Mouse (Mus musculus) hindbrain, embryonic 14.5 days (tissue): ENCODE results near the gene Rad51b. TPM values are rescaled to one million over a fixed set of nuclear protein-coding genes. Genes with fewer than 3 reads are reported as not detected.

Source experiments
- ATAC-seq: fragments of 200-750 bp; cut with Nextera tagmentation; 2 replicates; pipeline ENCODE4 v1.8.0; 2017; ENCODE audit warnings: moderate number of reproducible peaks, mild to moderate bottlenecking, moderate TSS enrichment, moderate library complexity; ENCODE audit not compliant: low FRiP score
- DNase-seq: peaks from one replicate; pipeline ENCODE4 v3.0.0-alpha.2; 2015; ENCODE audit warnings: low spot score
- H3K27ac ChIP-seq: fragments of 300-500 bp; sonication (generic); 2 replicates; pipeline ENCODE4 v1.5.1; 2014; ENCODE audit warnings: mild to moderate bottlenecking, moderate library complexity
- H3K27me3 ChIP-seq: fragments of 300-500 bp; sonication (generic); 2 replicates; pipeline ENCODE4 v1.6.1; 2014; ENCODE audit warnings: mild to moderate bottlenecking, low read length, mixed read lengths; ENCODE audit not compliant: control insufficient read depth, insufficient read depth
- H3K36me3 ChIP-seq: fragments of 300-500 bp; sonication (generic); replicated peaks from 2 replicates; pipeline ENCODE4 v1.6.1; 2014; ENCODE audit not compliant: control insufficient read depth, insufficient read depth
- H3K4me1 ChIP-seq: fragments of 300-500 bp; sonication (generic); replicated peaks from 2 replicates; pipeline ENCODE4 v1.6.1; 2014; ENCODE audit warnings: antibody characterized with exemption, low read length, mixed read lengths; ENCODE audit not compliant: control insufficient read depth, insufficient read depth
- H3K4me2 ChIP-seq: fragments of 300-500 bp; sonication (generic); replicated peaks from 2 replicates; pipeline ENCODE4 v1.6.1; 2014; ENCODE audit warnings: mild to moderate bottlenecking, moderate library complexity
- H3K4me3 ChIP-seq: fragments of 300-500 bp; sonication (generic); replicated peaks from 2 replicates; pipeline ENCODE4 v1.5.1; 2014; ENCODE audit warnings: mild to moderate bottlenecking, low read length
- H3K9ac ChIP-seq: fragments of 300-500 bp; sonication (generic); 2 replicates; pipeline ENCODE4 v1.6.1; 2014
- H3K9me3 ChIP-seq: fragments of 300-500 bp; sonication (generic); 2 replicates; pipeline ENCODE4 v1.6.1; 2016; ENCODE audit warnings: low read length; ENCODE audit not compliant: control insufficient read depth
- WGBS: fragments of 180-500 bp; shearing (Covaris S2); extraction: QIAGEN DNeasy Blood & Tissue Kit; methylation state at CpG from one replicate; pipeline ENCODE4 v1.1.7; 2014; 5-methylcytosine and 5-hydroxymethylcytosine counted together
- polyA plus RNA-seq: library from polyadenylated mRNA; unstranded; fragments of >200 nt; fragmentation: Nextera tagmentation; extraction: Ambion mirVana; gene quantifications from 2 replicates; pipeline ENCODE4 v1.2.1, GENCODE M21; 2014

The Rad51b gene
- polyA plus RNA-seq, 1 experiment from 2014 or later = 1.5 TPM

DNA sequence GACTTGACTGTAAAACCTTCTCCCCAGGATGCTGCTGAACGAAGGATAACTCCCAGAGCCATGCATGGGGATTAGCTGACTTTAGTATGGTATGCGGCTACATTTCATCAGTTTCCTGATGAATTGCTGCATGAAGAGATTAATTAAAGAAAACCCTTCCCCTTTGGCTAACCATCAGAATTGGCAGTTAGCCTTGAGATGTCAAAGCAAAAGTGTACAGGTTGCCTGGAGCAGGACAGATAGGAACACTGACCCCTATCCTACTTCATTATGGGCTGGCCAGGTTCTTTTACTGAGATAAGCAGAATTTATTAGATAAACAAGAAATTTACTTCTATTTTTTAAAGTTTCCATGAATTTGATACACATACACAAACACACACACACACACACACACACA, 85.3 kb downstream of the Rad51b start:
- H3K36me3 ChIP-seq = no peaks in the 10 kb centered on the region
- no peaks in the 10 kb centered on the region for H3K4me1 ChIP-seq
- H3K27me3 ChIP-seq = no peaks in the 10 kb centered on the region
- 62% methylated on average over 2 of the region's 2 CpGs for WGBS
- H3K9ac ChIP-seq = no peak overlapping the region
- H3K9me3 ChIP-seq = no peaks in the 10 kb centered on the region
- no peak overlapping the region for H3K27ac ChIP-seq
- no peak overlapping the region for H3K4me2 ChIP-seq
- no peak overlapping the region for H3K4me3 ChIP-seq
- DNase-seq (no peak), ATAC-seq (no peak)

DNA sequence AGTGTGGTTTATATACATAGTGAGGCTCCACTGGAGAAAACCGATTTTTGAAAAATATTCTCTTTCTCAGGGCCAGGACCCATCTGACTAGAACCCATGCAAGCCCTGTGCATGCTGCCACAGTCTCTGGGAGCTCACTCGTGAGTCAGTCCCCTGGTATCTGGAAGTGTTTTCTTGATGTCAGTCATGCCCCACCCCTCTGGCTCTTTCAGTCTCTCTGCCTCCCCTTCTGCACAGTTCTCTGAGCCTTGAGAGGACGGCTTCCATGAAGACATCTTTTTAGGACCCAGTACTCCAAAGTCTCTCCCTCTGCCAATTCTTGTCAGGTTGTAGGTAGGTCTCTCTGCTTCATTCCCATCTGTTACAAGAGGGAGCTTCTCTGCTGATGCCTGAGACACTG, 86.5 kb downstream of the Rad51b start:
- H3K27ac ChIP-seq = no peak overlapping the region
- no peak overlapping the region for H3K9ac ChIP-seq
- no peaks in the 10 kb centered on the region for H3K4me1 ChIP-seq
- no peaks in the 10 kb centered on the region for H3K9me3 ChIP-seq
- no peaks in the 10 kb centered on the region for H3K27me3 ChIP-seq
- DNase-seq (no peak), ATAC-seq (no peak)
- H3K4me2 ChIP-seq = no peak overlapping the region
- no peak overlapping the region for H3K4me3 ChIP-seq
- H3K36me3 ChIP-seq = no peaks in the 10 kb centered on the region
- WGBS = 61% methylated on average over 3 of the region's 3 CpGs

DNA sequence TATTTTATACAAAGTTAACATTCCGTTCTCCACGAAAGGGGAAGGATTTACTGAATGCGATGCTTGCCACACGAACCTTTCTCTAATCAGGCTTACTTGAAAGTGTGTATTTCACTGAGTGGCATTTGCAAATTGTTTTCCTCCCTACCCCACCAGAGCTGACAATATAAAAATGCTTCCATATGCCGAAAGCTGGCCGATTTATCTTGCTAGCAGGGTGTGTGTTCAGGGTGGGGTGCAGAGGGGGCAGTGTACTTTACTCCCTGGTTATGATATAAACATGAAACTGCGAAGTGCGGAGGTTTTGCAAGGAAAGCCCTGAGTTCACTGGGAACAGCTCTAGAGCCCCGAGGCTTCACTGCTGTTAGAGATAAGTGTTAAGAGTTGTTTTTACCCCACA, 87.7 kb downstream of the Rad51b start:
- no peak for DNase-seq
- H3K27me3 ChIP-seq = no peaks in the 10 kb centered on the region
- 72% methylated on average over 9 of the region's 9 CpGs for WGBS

DNA sequence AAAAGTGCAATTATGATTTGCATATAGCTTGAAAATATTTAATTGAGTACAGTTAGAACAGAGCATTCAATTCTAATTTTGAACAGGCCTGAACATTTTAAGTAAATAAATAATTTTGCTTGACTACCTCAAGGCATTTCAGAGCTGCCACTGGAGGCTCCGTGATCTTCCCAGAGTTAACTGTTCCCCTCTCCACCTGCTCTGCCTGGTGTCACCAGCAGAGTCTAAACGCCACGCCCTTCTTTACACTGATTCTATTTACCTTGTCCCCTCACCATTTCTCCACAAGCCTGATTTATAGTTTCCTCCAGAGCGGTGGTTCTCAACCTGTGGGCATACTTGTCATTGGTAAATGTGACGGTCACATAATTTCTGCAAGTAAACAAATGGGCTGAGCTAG, 88.1 kb downstream of the Rad51b start:
- H3K27me3 ChIP-seq = no peaks in the 10 kb centered on the region
- no peaks in the 10 kb centered on the region for H3K36me3 ChIP-seq
- H3K4me2 ChIP-seq = no peak overlapping the region
- no peak overlapping the region for H3K27ac ChIP-seq
- no peak overlapping the region for H3K4me3 ChIP-seq
- ATAC-seq (no peak), DNase-seq (no peak)
- no peak overlapping the region for H3K9ac ChIP-seq
- 81% methylated on average over 5 of the region's 5 CpGs for whole genome bisulfite sequencing
- no peaks in the 10 kb centered on the region for H3K9me3 ChIP-seq
- H3K4me1 ChIP-seq = no peaks in the 10 kb centered on the region

More for the DNA sequence above, 87.7 kb downstream of the Rad51b start:
- H3K4me3 ChIP-seq = no peak overlapping the region
- H3K9me3 ChIP-seq = no peaks in the 10 kb centered on the region
- H3K36me3 ChIP-seq = no peaks in the 10 kb centered on the region
- no peak overlapping the region for H3K4me2 ChIP-seq
- H3K9ac ChIP-seq = no peak overlapping the region
- no peak overlapping the region for H3K27ac ChIP-seq
- no peak for ATAC-seq
- H3K4me1 ChIP-seq = no peaks in the 10 kb centered on the region

DNA sequence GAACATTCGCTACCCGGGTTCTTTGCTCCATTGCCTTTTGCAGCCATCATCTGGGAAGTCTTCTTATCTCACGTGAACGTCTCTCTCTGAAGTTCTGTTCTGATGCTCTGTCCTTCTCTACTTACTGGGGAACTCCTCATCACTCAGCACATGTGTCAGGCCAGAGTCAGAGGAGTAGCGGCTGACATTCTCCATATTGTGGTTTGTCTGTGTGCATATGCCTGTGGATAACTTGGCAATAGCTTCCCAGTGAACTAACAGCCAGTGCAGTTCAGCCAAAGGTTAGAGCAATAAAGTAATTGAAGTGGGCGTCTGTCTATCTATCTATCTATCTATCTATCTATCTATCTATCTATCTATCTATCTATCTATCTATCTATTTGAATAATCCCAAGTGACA, 90.8 kb downstream of the Rad51b start:
- DNase-seq (no peak), ATAC-seq (no peak)
- Histone ChIP-seq H3K4me2 (no peak overlapping the region), H3K9me3 (no peaks in the 10 kb centered on the region), H3K9ac (no peak overlapping the region), H3K27me3 (no peaks in the 10 kb centered on the region), H3K36me3 (no peaks in the 10 kb centered on the region), H3K4me1 (no peaks in the 10 kb centered on the region), H3K4me3 (no peak overlapping the region), H3K27ac (no peak overlapping the region)
- 86% methylated on average over 6 of the region's 6 CpGs for WGBS

DNA sequence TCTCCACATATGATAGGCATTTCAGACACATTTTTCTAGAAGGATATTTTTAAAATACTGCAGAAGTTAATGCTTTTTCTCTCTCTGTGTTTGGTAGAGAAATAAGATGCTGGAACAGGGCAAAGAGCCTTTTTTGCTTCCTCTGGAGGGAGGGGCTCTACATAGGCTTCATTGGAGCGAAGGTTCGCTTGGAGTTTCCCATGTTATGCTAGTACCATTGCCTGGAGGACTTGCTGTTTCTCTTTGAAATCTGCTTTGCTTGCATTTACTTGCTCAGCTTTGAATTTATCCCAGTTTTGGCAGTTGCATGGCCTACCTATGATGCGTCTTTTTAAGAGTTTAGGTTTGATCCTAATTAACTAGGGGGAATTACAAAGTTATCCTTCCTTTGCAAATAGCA, 92.2 kb downstream of the Rad51b start:
- H3K9me3 ChIP-seq = no peaks in the 10 kb centered on the region
- 87% methylated on average over 3 of the region's 3 CpGs for WGBS
- no peak overlapping the region for H3K27ac ChIP-seq
- H3K4me1 ChIP-seq = no peaks in the 10 kb centered on the region
- H3K4me2 ChIP-seq = no peak overlapping the region
- DNase-seq = no peak
- ATAC-seq = no peak
- no peak overlapping the region for H3K9ac ChIP-seq
- H3K4me3 ChIP-seq = no peak overlapping the region
- no peaks in the 10 kb centered on the region for H3K27me3 ChIP-seq
- H3K36me3 ChIP-seq = no peaks in the 10 kb centered on the region

DNA sequence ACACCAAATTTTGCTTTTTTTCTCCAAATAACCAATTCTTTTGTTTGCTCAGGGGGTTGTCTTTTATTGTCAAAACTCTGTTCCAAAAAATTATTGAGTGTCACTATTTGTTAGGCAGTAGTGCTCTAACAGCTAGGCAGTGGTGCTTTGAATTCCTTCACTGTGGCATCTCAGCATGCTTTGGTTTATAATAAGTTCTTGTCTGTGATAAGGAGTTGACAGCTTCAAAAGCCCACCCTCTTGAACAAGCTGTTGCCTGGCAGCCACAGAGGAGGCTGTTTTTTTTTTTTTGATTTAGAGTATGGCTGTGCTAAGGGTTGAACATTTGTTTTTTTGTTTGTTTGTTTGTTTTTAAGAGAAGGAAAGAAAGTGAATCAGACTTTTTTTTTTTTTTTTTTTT, 92.9 kb downstream of the Rad51b start:
- H3K4me2 ChIP-seq = no peak overlapping the region
- no peak overlapping the region for H3K4me3 ChIP-seq
- no peak for ATAC-seq
- H3K27me3 ChIP-seq = no peaks in the 10 kb centered on the region
- no peaks in the 10 kb centered on the region for H3K4me1 ChIP-seq
- DNase-seq = no peak
- no peak overlapping the region for H3K9ac ChIP-seq
- H3K27ac ChIP-seq = no peak overlapping the region
- H3K9me3 ChIP-seq = no peaks in the 10 kb centered on the region
- H3K36me3 ChIP-seq = no peaks in the 10 kb centered on the region

DNA sequence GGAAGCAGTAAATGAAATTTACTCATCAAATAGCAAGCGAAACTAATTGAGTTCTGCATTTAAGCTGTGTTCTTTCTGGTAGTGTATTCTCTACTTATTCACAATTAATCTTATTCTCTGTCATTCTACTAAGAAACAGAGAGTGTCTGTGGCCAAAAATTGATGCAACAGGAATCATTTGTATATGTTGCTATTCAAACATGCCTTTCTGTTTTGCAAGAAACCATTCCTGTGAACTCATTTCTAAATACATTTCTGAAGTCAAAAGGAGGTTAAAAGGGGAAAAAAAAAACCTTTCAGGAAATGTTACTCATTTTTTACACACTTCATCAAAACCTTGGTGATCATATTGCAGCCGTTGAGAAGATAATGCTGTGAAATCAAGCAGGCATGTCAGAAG, 96.6 kb downstream of the Rad51b start:
- WGBS = 84% methylated on average over 2 of the region's 2 CpGs
- H3K27me3 ChIP-seq = no peaks in the 10 kb centered on the region
- no peak overlapping the region for H3K4me2 ChIP-seq
- no peak overlapping the region for H3K9ac ChIP-seq
- DNase-seq (no peak), ATAC-seq (no peak)
- H3K4me1 ChIP-seq = no peaks in the 10 kb centered on the region
- no peaks in the 10 kb centered on the region for H3K36me3 ChIP-seq
- no peaks in the 10 kb centered on the region for H3K9me3 ChIP-seq
- H3K27ac ChIP-seq = no peak overlapping the region
- H3K4me3 ChIP-seq = no peak overlapping the region

DNA sequence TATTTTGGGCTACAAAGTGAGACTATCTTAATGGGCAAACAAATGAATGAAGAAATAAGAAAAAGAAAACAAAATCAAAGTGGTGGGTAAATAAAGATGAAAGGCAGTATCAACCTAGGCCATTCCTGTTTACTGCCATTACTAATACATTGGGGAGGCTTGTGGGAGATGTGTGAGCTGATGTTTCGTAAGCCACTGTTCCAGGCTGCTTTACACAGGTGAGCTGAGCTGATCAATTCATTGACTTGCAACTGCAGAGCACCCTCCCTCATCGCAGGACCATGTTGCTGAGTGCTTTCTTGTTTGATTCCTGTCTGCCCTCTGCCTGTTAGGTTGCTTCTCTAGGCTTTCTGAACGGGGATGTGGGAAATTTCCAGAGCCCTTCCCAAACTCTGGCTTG, 106.9 kb downstream of the Rad51b start:
- DNase-seq = no peak
- Histone ChIP-seq H3K4me3 (no peak overlapping the region), H3K36me3 (no peaks in the 10 kb centered on the region), H3K4me2 (no peak overlapping the region), H3K4me1 (no peaks in the 10 kb centered on the region), H3K27ac (no peak overlapping the region), H3K9ac (no peak overlapping the region), H3K27me3 (no peaks in the 10 kb centered on the region), H3K9me3 (no peaks in the 10 kb centered on the region)
- 78% methylated on average over 3 of the region's 3 CpGs for WGBS
- no peak for ATAC-seq

DNA sequence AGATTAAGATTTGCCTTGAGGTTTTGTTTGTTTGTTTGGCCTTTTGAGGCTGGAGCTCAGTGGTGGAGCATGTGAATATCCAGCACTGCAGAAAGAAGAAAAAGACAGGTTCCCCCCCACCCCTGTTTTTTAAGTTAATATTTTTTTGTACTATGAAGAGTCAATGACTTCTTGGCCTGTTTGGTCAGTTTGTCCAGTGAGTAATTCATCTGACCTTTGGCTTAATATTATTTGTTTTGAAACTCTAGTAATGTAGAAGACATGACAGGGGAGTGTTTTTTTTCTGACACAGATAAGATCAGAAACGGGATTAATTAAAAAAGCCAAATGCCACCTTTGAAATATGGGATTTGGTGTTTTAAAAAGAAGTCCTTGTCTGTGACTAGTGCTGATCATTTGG, 107.4 kb downstream of the Rad51b start:
- 87% methylated on average over 1 of the region's 1 CpGs for WGBS
- H3K9me3 ChIP-seq = no peaks in the 10 kb centered on the region
- no peak overlapping the region for H3K4me2 ChIP-seq
- no peaks in the 10 kb centered on the region for H3K36me3 ChIP-seq
- DNase-seq (no peak), ATAC-seq (no peak)
- no peaks in the 10 kb centered on the region for H3K27me3 ChIP-seq
- no peaks in the 10 kb centered on the region for H3K4me1 ChIP-seq
- H3K4me3 ChIP-seq = no peak overlapping the region
- no peak overlapping the region for H3K27ac ChIP-seq
- no peak overlapping the region for H3K9ac ChIP-seq
